Mouse (Mus musculus): ENCODE results near the gene Dapk3.
A peak's percentile ranks its signal among the peaks of the same experiment; 100 is the strongest.
"Not testable (repeated sequence)": the region's sequence is repeated elsewhere in the genome, so short reads cannot be mapped to it uniquely, and the experiment has no call there.

Dapk3 gene

DNA sequence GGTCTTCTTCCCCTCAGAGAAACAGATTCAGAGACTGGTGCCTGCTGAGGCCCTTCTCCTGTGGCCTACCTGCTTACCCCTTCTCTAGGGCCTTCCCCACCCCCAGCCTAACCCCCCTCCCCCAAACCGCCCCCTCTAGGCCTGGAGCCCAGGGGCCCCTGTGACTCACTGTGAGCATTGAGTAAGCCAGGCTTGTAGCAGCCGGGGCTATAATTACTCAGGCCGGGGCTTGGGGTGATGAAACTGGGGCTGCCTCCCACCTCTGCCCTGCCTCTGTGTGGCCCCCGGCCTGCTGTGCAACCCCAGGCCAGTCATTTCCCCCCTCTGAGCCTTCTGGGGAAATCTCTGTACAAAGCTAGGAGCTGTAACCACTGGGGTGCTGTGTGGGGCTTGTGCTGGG is 36.5 kb upstream of the Dapk3 start:
- no peak for DNase-seq

DNA sequence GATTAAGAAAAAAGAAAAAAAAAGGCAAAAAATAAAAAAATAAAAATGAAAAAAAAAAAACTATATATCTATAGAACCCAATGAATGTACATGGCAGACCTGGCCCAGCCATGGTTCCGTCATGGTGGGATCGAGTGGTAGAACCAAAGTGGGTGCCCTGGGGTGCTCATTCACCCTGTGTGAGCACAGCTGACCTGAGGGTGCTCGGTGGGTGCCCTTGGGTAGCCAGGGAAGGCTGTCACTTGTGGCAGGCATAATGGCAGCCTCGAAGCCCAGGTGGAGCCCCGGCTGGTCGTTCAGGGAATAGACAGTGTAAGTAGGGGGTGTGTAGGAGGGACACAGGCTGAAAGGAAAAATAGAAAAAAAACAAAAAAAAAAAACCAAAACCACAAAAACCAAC is 31.5 kb upstream of the Dapk3 start:
- no peak for DNase-seq

GRCm38 (mm10) chr10:81152609-81153008 is 30.2 kb upstream of the Dapk3 start:
- DNase-seq = no peak

DNA sequence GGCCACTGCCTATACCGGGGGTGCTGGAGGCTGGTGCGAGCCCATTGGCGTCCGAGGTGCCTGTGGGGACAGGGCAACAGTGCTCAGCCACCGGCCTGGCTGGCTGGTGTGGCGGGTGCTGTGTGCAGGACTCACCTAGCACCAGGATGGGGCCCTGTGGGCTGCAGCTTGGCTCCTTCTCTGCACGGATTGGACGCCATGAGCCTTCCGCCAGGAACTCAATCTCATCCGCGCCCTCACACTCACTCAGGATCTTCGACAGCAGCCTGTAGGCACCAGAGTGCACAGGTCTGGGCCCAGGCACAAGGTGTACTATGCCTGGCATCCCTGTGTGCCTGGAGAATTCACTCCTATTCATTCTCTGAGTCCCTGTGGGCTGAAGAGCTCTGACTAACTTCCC is 28.5 kb upstream of the Dapk3 start:
- no peak for DNase-seq

- DNase-seq = no peak
Observed at GRCm38 (mm10) chr10:81154736-81155135, 28.1 kb upstream of the Dapk3 start.

DNA sequence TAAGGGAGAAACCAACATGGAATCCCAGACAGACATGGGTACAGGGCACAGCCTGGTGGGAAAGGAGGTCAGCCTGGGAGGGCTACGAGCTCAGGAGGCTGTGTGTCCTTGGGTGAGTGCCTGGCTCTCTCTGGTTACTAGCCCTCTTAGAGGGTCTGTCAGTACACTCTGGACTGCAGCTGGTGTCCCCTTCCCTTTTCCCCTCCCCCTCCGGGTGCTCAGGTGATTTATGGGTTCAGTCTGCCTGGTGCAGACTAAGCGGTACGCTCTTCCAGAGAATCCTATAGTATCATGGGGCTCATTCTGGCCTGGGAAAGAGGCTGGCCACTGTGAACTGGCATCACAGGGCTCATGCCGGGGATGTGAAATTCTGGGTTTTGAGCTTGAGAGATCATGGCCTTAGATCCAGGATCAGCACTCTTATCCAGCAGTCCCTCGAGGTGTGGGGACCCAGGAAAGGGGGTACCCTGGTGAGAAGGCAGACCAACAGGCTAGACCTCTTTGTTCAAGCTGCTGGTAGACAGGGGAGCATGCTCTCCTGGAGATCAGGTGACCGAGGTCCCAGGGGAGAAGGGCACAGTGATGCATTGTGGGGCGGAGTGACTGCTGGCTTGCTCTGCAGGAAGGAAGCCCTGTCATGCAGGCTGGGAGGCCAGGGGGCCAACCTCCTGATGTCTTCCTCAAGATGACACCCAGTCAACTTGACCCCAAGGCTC is 21.0 kb upstream of the Dapk3 start:
- DNase-seq = peak; percentile 69

GRCm38 (mm10) chr10:81162318-81162652 is 20.5 kb upstream of the Dapk3 start:
- DNase-seq = no peak

DNA sequence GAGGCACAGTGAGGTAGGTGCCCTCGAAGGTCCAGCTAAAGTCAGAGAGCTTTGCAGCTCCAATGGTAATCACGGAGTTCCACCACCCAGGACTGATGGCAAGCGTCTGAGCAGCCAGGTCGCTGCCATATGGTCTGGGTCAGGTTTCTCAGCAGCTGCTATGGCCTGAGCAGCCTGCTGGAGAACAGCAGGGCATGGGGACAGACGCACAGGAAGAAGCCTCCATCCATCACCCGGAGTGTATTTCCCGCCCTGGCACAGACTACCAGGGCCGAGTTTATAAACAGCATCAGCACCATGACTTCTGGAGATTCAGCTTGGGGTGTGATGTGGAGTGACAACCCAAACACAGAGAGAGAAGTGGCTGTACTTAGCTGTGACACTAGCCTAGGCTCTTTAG is 17.7 kb upstream of the Dapk3 start:
- no peak for DNase-seq

DNA sequence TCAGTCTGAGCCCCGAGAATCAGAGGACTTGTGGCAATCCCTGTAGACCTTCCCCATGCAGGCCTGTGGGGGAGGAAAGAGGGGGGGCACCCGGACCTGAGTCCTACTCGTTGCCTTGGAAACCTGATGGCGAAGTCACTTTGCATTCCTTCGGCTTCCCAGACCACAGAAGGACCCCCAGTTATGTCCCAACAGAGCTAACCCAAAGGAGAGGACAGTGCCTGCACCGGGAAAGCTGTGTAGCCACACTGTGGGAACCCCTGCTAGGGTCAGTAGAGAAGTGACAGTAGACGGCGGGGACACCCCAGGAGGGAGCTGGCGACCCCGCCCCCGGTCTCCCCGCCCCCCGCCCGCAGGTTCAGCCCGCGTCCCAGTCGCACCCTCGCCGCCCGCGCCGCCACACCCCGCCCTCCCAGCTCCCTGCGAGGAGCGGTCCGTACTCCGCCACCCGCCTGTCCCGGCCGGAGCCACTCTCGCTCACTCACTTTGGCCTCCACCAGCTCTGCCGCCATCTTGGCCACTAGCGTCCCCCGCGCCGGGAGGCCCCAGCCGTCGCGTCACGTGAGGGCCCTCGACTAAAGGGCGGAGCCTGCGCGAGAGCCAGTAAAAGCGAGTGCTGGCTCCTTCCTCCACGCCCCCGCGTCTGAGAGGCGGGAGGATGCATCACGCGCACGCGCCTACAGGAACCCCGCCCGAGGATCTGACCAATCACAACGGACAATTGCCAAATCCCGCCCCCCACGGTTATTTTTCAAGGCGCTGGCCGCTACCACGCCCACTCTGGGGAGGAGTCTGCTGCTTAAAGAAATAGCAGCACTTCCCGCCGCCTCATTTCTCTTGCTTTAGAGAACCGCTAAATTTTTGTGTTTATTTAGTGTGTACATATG is 15.4 kb upstream of the Dapk3 start, which contains the start of gene Pias4:
Gene Pias4 (minus strand): TSS at position 724 of the 887 bp plus-strand sequence.
- DNase-seq = peak; percentile 100

- DNase-seq = no peak
Observed at GRCm38 (mm10) chr10:81168087-81168431, 14.7 kb upstream of the Dapk3 start.

GRCm38 (mm10) chr10:81168521-81169244 is 14.1 kb upstream of the Dapk3 start:
- DNase-seq = peak; percentile 89

- not testable (repeated sequence) for DNase-seq
Observed at GRCm38 (mm10) chr10:81169411-81169900, 13.3 kb upstream of the Dapk3 start.

DNA sequence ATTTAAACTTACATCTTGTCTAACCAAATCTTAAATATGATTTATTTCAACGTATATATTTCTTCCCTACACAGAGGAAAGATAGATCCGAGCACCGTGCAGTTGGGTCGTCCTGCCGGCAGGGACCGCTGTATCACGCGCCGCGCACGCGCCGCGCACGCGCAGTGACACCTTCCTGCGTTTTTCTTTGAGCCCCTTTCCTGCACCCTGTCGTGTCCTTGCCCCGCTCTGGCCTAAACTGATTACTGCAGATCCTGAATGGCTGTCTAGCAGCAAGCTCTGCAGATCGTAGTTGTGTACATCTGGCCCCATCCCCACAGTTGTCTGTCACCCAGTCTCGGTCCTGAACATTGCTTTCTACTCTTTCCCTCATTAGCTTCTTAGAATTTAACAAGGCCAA is 9.7 kb upstream of the Dapk3 start:
- peak; percentile 72 for DNase-seq

DNA sequence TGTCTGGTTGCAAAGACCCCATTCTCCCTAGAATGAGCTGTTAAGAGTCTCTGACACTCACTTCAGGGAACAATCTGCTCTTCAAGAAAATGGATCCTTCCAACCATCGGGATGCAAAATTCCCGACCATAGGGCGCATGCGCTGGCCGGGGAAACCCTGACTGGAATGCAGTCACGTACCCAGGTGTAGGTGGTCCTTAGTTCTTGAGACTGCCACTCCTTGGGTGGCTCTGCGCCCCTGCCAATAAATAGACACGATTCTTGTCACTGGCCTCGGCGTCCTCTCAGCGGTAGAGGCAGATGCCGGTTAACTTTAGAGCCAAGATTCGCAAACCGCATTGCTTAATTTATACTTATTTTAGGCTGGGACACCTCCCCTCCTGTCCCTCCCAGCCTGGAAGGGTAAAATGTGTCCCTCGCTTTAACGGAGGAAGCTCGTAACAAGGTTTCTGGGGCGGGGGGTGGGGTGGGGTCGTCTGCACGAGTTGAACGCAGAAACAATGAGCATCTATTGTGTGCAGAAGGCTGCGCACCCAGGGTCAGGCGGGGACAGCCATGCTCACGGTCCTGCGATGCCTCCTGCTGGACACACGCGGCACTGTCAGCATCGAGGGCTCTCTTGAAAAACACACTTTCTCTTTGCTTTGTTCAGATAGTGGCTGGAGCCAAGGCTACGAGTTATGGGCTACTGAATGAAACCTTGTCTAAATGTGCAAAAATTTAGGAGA is 8.0 kb upstream of the Dapk3 start:
- DNase-seq = peak; percentile 82

- DNase-seq = not testable (repeated sequence)
Observed at GRCm38 (mm10) chr10:81175345-81175701, 7.5 kb upstream of the Dapk3 start.

- peak; percentile 99 for DNase-seq
Observed at GRCm38 (mm10) chr10:81175936-81176465, 6.8 kb upstream of the Dapk3 start.

DNA sequence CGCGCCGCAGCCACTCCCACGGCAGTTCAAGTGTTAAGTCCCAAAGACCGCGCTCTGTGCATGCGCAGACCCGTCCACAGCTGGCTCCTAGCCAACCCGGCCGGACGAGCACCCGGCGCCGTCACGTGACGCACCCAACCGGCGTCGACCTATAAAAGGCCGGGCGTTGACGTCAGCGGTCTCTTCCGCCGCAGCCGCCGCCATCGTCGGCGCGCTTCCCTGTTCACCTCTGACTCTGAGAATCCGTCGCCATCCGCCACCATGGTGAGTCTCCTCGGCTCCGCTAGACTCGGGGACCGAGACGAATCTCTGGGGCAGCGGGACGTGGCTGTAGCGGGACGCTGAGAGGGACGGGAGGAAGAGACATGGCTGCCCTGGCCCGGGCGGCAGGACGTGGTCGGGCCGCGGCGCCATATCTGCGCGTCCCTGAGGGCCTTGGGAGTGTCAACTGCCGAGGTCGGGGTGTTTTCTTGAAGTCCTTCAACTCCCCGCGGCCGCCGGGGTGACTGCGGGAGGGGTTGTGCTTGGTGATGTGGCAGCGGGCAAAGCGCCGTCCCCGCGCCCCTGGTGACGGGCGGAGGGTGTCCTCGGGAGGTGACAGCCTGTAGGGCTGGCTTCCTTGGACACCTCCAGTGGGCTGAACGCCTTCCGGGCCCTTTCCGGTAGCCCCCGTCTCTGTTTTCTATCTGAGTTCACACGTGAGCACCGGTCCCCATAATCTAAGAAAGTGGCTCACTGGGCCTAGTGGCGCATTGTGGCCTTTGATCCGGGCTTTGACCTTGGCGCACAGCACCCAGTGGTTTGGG is 6.1 kb upstream of the Dapk3 start, which contains the start of gene Eef2:
Gene Eef2 (plus strand): TSS at position 166 of the 806 bp plus-strand sequence.
- peak; percentile 63 for DNase-seq

- peak; percentile 61 for DNase-seq
Observed at GRCm38 (mm10) chr10:81177491-81177925, 5.3 kb upstream of the Dapk3 start.

DNA sequence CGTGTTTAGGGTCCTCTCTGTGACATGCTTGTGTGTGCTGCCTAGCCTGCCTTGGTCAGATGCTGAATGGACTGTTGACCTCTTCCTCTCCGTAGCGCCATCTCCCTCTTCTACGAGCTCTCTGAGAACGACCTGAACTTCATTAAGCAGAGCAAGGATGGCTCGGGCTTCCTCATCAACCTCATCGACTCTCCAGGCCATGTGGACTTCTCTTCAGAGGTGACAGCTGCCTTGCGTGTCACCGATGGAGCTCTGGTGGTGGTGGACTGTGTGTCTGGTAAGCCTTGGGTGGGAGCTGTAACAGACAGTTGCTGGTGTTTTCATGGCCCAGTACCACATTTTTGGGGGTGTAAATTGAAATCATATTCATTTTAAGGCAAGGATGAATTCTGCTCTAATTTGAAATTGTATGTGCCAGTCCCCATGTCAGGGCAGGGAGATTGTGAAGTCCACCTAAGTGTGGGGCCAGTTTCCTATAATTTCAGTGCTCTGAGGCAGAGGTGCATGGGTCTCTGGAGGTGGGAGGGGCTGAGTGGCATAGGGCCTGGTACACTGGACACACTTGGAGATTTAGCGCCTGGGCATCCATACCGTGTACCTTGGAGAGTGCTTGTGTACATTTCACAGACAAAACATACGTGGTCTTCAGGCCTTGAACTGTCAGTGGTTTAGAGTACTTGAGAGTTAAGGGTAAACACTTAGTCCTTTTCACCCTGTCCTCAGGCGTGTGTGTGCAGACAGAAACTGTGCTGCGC is 4.7 kb upstream of the Dapk3 start:
- no peak for DNase-seq

DNA sequence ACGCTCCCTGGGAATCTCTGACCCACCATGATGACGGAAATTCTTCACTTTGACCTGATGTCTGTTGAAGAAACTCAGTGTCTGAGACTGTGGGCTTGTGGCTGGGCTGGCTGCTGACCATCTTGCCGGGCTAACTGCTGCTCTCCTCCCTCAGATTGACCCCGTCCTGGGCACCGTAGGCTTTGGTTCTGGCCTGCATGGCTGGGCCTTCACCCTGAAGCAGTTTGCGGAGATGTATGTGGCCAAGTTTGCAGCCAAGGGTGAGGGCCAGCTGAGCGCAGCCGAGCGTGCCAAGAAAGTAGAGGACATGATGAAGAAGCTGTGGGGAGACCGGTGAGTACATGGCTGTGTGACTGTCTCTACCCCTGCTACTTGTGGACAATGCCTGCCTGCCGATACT is 3.9 kb upstream of the Dapk3 start:
- DNase-seq = no peak

Data from kidney, adult 11 months (tissue).